Mouse (Mus musculus): ENCODE results near the gene Traf7. TPM values are rescaled to one million over a fixed set of nuclear protein-coding genes. Genes with fewer than 3 reads are reported as not detected.

Traf7 gene
- total RNA-seq, 2 experiments from 2014 or later: 33.2 to 36.7 TPM

GRCm38 (mm10) chr17:24545247-24545646, 17.5 kb upstream of the Traf7 start:
- no peak for DNase-seq

GRCm38 (mm10) chr17:24544613-24545012, 16.9 kb upstream of the Traf7 start:
- DNase-seq: no peak

GRCm38 (mm10) chr17:24540375-24540774, 12.6 kb upstream of the Traf7 start:
- DNase-seq: no peak

- no peak for DNase-seq
Measured at GRCm38 (mm10) chr17:24538950-24539349, 11.2 kb upstream of the Traf7 start.

- DNase-seq: no peak
Measured at GRCm38 (mm10) chr17:24537536-24537935, 9.8 kb upstream of the Traf7 start.

GRCm38 (mm10) chr17:24535300-24535699, 7.6 kb upstream of the Traf7 start:
- DNase-seq: no peak

- DNase-seq: no peak
Measured at GRCm38 (mm10) chr17:24534160-24534718, 6.5 kb upstream of the Traf7 start, which contains the start of gene Rab26. Gene Rab26, minus strand, starts transcription at chr17:24534210.

- DNase-seq: peak; percentile 87
Measured at GRCm38 (mm10) chr17:24533099-24533992, 5.6 kb upstream of the Traf7 start.

- DNase-seq: no peak
Measured at GRCm38 (mm10) chr17:24532045-24532444, 4.3 kb upstream of the Traf7 start.

- no peak for DNase-seq
Measured at GRCm38 (mm10) chr17:24531064-24531463, 3.3 kb upstream of the Traf7 start.

GRCm38 (mm10) chr17:24530361-24531050, 2.8 kb upstream of the Traf7 start:
- no peak for DNase-seq

- no peak for DNase-seq
Measured at GRCm38 (mm10) chr17:24529883-24530282, 2.1 kb upstream of the Traf7 start.

GRCm38 (mm10) chr17:24529007-24529451, 1.3 kb upstream of the Traf7 start:
- DNase-seq: no peak

GRCm38 (mm10) chr17:24528560-24528918, 801 bp upstream of the Traf7 start:
- DNase-seq: no peak

- no peak for DNase-seq
Measured at GRCm38 (mm10) chr17:24527315-24527714, 423 bp downstream of the Traf7 start.

- DNase-seq: no peak
Measured at GRCm38 (mm10) chr17:24524734-24525133, 3.0 kb downstream of the Traf7 start.

- no peak for DNase-seq
Measured at GRCm38 (mm10) chr17:24520450-24520849, 7.3 kb downstream of the Traf7 start.

GRCm38 (mm10) chr17:24514270-24515257, 13.2 kb downstream of the Traf7 start:
- DNase-seq: no peak

- DNase-seq: no peak
Measured at GRCm38 (mm10) chr17:24513609-24514008, 14.1 kb downstream of the Traf7 start.

- no peak for DNase-seq
Measured at GRCm38 (mm10) chr17:24507806-24508460, 19.8 kb downstream of the Traf7 start.

GRCm38 (mm10) chr17:24507129-24507664, 20.5 kb downstream of the Traf7 start:
- no peak for DNase-seq
